Mouse (Mus musculus): Measurements from ENCODE around the gene Jagn1.

DNA sequence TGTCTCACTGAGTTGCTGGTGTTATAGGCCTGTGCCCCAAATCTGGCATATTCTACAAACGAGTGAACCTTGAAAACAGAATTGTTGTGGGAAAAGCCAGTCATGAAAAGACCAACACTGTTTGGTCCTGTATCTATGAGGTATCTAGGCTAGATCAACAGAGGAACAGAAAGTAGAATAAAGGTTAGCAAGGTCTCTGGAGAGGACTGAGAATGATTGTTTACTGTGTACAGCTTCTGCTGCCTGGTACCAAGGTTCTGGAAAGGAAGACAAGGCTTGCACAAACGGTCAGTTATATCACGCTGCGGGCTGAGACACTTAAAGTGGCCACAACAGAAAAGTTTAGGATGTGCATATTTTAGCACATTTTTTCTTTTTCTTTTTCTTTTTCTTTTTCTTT, 15.7 kb upstream of the Jagn1 start:
- TF ChIP-seq CTCF (IDR thresholded peaks at IDR 0.05; ENCODE audit: low read depth, low read length) (no peak), POLR2A (IDR thresholded peaks at IDR 0.05; ENCODE audit: borderline replicate concordance, low read depth, low read length) (no peak)

Measured in bone marrow macrophage, adult 2 months (primary cell).